Mouse (Mus musculus): ENCODE measurements around the gene Aida. TPM values are rescaled to one million over a fixed set of nuclear protein-coding genes. Genes with fewer than 3 reads are reported as not detected.
"Not testable (repeated sequence)": the region's sequence is repeated elsewhere in the genome, so short reads cannot be mapped to it uniquely, and the experiment has no call there.

The Aida gene
- polyA plus RNA-seq, 1 experiment from 2014 or later = 30.9 TPM

- Histone ChIP-seq H3K4me1 (replicated peaks) (no peaks in the 10 kb centered on the region), H3K4me3 (no peak overlapping the region), H3K9me3 (replicated peaks) (no peaks in the 10 kb centered on the region), H3K27ac (no peak overlapping the region), H3K4me2 (no peak overlapping the region), H3K27me3 (no peaks in the 10 kb centered on the region), H3K36me3 (peaks cover 87% of the 10 kb centered on the region), H3K9ac (no peak overlapping the region)
- no peak for ATAC-seq (replicated peaks; ENCODE audit: insufficient number of reproducible peaks, insufficient read depth, low FRiP score, low read depth)
- WGBS = 82% methylated on average over 3 of the region's 3 CpGs
These were observed 8.0 kb upstream of the Aida start for GRCm38 (mm10) chr1:183288351-183288750.

- Histone ChIP-seq H3K4me3 (no peak overlapping the region), H3K27me3 (no peaks in the 10 kb centered on the region), H3K36me3 (peaks cover 79% of the 10 kb centered on the region), H3K27ac (no peak overlapping the region), H3K9me3 (replicated peaks) (no peaks in the 10 kb centered on the region), H3K9ac (no peak overlapping the region), H3K4me2 (no peak overlapping the region), H3K4me1 (replicated peaks) (no peaks in the 10 kb centered on the region)
- 90% methylated on average over 4 of the region's 4 CpGs for WGBS
- ATAC-seq (replicated peaks; ENCODE audit: insufficient number of reproducible peaks, insufficient read depth, low FRiP score, low read depth) = no peak
These were observed 6.8 kb upstream of the Aida start for GRCm38 (mm10) chr1:183289576-183289975.

GRCm38 (mm10) chr1:183296877-183297383 lies 540 bp downstream of the Aida start, which contains the start of gene Brox:
Gene Brox (minus strand): TSS chr1:183297269.
- ATAC-seq (replicated peaks; ENCODE audit: insufficient number of reproducible peaks, insufficient read depth, low FRiP score, low read depth) = peak; percentile 83
- Histone ChIP-seq H3K9ac (peak within 1 kb of the TSS; percentile 59), H3K4me1 (replicated peaks) (no peaks in the 10 kb centered on the region), H3K36me3 (peaks cover 16% of the 10 kb centered on the region), H3K4me3 (peak within 1 kb of the TSS; percentile 58), H3K27ac (peak within 1 kb of the TSS; percentile 76), H3K4me2 (peak within 1 kb of the TSS; percentile 63), H3K27me3 (no peaks in the 10 kb centered on the region), H3K9me3 (replicated peaks) (no peaks in the 10 kb centered on the region)
- WGBS = under 1% methylated on average over 39 of the region's 39 CpGs

- peak overlapping the region; percentile 63 for H3K4me2 ChIP-seq
- 1% methylated on average over 29 of the region's 30 CpGs for WGBS
- peak; percentile 11 for ATAC-seq (replicated peaks; ENCODE audit: insufficient number of reproducible peaks, insufficient read depth, low FRiP score, low read depth)
These were observed 1.1 kb downstream of the Aida start for GRCm38 (mm10) chr1:183297473-183297885.

GRCm38 (mm10) chr1:183297886-183298489 lies 1.6 kb downstream of the Aida start:
- H3K9ac ChIP-seq = peak overlapping the region; percentile 55
- under 1% methylated on average over 20 of the region's 20 CpGs for WGBS
- peak overlapping the region; percentile 63 for H3K4me2 ChIP-seq
- H3K9me3 ChIP-seq (replicated peaks) = no peaks in the 10 kb centered on the region
- H3K27ac ChIP-seq = peak overlapping the region; percentile 76
- peaks cover 6% of the 10 kb centered on the region; the same call in 1 of the 2 replicates for H3K36me3 ChIP-seq
- peak overlapping the region; percentile 58 for H3K4me3 ChIP-seq
- H3K4me1 ChIP-seq (replicated peaks) = no peaks in the 10 kb centered on the region
- H3K27me3 ChIP-seq = no peaks in the 10 kb centered on the region
- ATAC-seq (replicated peaks; ENCODE audit: insufficient number of reproducible peaks, insufficient read depth, low FRiP score, low read depth) = no peak

More at GRCm38 (mm10) chr1:183297473-183297885, 1.1 kb downstream of the Aida start:
- Histone ChIP-seq H3K36me3 (peaks cover 11% of the 10 kb centered on the region), H3K27me3 (no peaks in the 10 kb centered on the region), H3K4me3 (peak overlapping the region; percentile 58), H3K27ac (peak overlapping the region; percentile 76), H3K9me3 (replicated peaks) (no peaks in the 10 kb centered on the region), H3K4me1 (replicated peaks) (no peaks in the 10 kb centered on the region), H3K9ac (peak overlapping the region; percentile 55)

GRCm38 (mm10) chr1:183299161-183299560 lies 2.8 kb downstream of the Aida start:
- Histone ChIP-seq H3K4me3 (no peak overlapping the region), H3K36me3 (no peaks in the 10 kb centered on the region), H3K27ac (no peak overlapping the region), H3K9ac (no peak overlapping the region), H3K4me2 (no peak overlapping the region), H3K27me3 (no peaks in the 10 kb centered on the region), H3K9me3 (replicated peaks) (no peaks in the 10 kb centered on the region), H3K4me1 (replicated peaks) (no peaks in the 10 kb centered on the region)
- ATAC-seq (replicated peaks; ENCODE audit: insufficient number of reproducible peaks, insufficient read depth, low FRiP score, low read depth) = no peak
- WGBS = 84% methylated on average over 6 of the region's 6 CpGs

- 70% methylated on average over 3 of the region's 3 CpGs for WGBS
- Histone ChIP-seq H3K9me3 (replicated peaks) (no peaks in the 10 kb centered on the region), H3K36me3 (peaks cover 9% of the 10 kb centered on the region; the same call in 1 of the 2 replicates)
These were observed 11.2 kb downstream of the Aida start for GRCm38 (mm10) chr1:183307555-183307954.

GRCm38 (mm10) chr1:183308476-183308875 lies 12.1 kb downstream of the Aida start:
- Histone ChIP-seq H3K36me3 (peaks cover 15% of the 10 kb centered on the region), H3K4me3 (no peak overlapping the region), H3K4me1 (replicated peaks) (no peaks in the 10 kb centered on the region), H3K4me2 (no peak overlapping the region), H3K9me3 (replicated peaks) (no peaks in the 10 kb centered on the region), H3K27me3 (no peaks in the 10 kb centered on the region), H3K27ac (no peak overlapping the region), H3K9ac (no peak overlapping the region)
- 80% methylated on average over 1 of the region's 1 CpGs for WGBS
- ATAC-seq (replicated peaks; ENCODE audit: insufficient number of reproducible peaks, insufficient read depth, low FRiP score, low read depth) = no peak

More at GRCm38 (mm10) chr1:183307555-183307954, 11.2 kb downstream of the Aida start:
- Histone ChIP-seq H3K4me2 (no peak overlapping the region), H3K9ac (no peak overlapping the region), H3K4me1 (replicated peaks) (no peaks in the 10 kb centered on the region), H3K27ac (no peak overlapping the region), H3K27me3 (no peaks in the 10 kb centered on the region), H3K4me3 (no peak overlapping the region)
- ATAC-seq (replicated peaks; ENCODE audit: insufficient number of reproducible peaks, insufficient read depth, low FRiP score, low read depth) = no peak

- not testable (repeated sequence) for H3K9me3 ChIP-seq (replicated peaks); H3K27ac ChIP-seq; ATAC-seq (replicated peaks; ENCODE audit: insufficient number of reproducible peaks, insufficient read depth, low FRiP score, low read depth); H3K4me2 ChIP-seq; H3K4me1 ChIP-seq (replicated peaks); H3K9ac ChIP-seq; H3K4me3 ChIP-seq; H3K27me3 ChIP-seq
- peaks cover 26% of the 10 kb centered on the region for H3K36me3 ChIP-seq
- 79% methylated on average over 2 of the region's 2 CpGs for WGBS
These were observed 13.2 kb downstream of the Aida start for GRCm38 (mm10) chr1:183309601-183310000.

- Histone ChIP-seq H3K4me1 (replicated peaks) (no peaks in the 10 kb centered on the region), H3K36me3 (peaks cover 45% of the 10 kb centered on the region), H3K27ac (no peak overlapping the region), H3K9ac (no peak overlapping the region), H3K4me3 (no peak overlapping the region), H3K4me2 (no peak overlapping the region), H3K9me3 (replicated peaks) (no peaks in the 10 kb centered on the region), H3K27me3 (no peaks in the 10 kb centered on the region)
- 90% methylated on average over 2 of the region's 2 CpGs for WGBS
- no peak for ATAC-seq (replicated peaks; ENCODE audit: insufficient number of reproducible peaks, insufficient read depth, low FRiP score, low read depth)
These were observed 15.7 kb downstream of the Aida start for GRCm38 (mm10) chr1:183312076-183312475.

GRCm38 (mm10) chr1:183315783-183316182 lies 19.4 kb downstream of the Aida start:
- WGBS = 84% methylated on average over 2 of the region's 2 CpGs
- no peak overlapping the region for H3K4me3 ChIP-seq
- no peak overlapping the region for H3K4me2 ChIP-seq
- H3K4me1 ChIP-seq (replicated peaks) = no peaks in the 10 kb centered on the region
- no peak overlapping the region for H3K27ac ChIP-seq
- peaks cover 60% of the 10 kb centered on the region for H3K36me3 ChIP-seq
- ATAC-seq (replicated peaks; ENCODE audit: insufficient number of reproducible peaks, insufficient read depth, low FRiP score, low read depth) = no peak
- H3K9ac ChIP-seq = no peak overlapping the region
- H3K9me3 ChIP-seq (replicated peaks) = no peaks in the 10 kb centered on the region
- H3K27me3 ChIP-seq = no peaks in the 10 kb centered on the region

- no peak for ATAC-seq (replicated peaks; ENCODE audit: insufficient number of reproducible peaks, insufficient read depth, low FRiP score, low read depth)
- H3K4me3 ChIP-seq = no peak overlapping the region
- no peaks in the 10 kb centered on the region for H3K4me1 ChIP-seq (replicated peaks)
- H3K27ac ChIP-seq = no peak overlapping the region
- 50% methylated on average over 3 of the region's 3 CpGs for WGBS
- no peak overlapping the region for H3K9ac ChIP-seq
- no peaks in the 10 kb centered on the region for H3K9me3 ChIP-seq (replicated peaks)
- no peaks in the 10 kb centered on the region for H3K27me3 ChIP-seq
- peaks cover 60% of the 10 kb centered on the region for H3K36me3 ChIP-seq
- H3K4me2 ChIP-seq = no peak overlapping the region
These were observed 24.3 kb downstream of the Aida start for GRCm38 (mm10) chr1:183320708-183321107.

Measured in heart, embryonic 15.5 days (tissue).